Mouse (Mus musculus): ENCODE measurements around the gene Rbmxl1. TPM values are rescaled to one million over a fixed set of nuclear protein-coding genes. Genes with fewer than 3 reads are reported as not detected.
"Not testable (repeated sequence)": the region's sequence is repeated elsewhere in the genome, so short reads cannot be mapped to it uniquely, and the experiment has no call there.

The Rbmxl1 gene
- polyA plus RNA-seq, 1 experiment, result 86.5 TPM

DNA sequence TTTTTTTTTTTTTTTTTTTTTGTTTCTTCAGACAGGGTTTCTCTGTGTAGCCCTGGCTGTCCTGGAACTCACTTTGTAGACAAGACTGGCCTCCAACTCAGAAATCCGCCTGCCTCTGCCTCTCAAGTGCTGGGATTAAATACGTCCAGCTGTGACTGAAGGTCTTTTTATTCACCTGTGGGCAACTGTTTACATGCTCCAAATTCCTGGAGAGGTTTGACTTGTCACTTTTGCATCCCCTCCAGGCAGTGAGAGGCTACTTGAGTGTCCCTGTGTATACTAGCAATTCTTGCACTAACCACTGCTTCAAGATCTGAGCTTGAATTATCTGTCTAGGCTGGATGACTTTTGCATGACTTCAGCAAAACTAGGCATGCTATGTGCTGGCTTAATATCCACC, 6.0 kb downstream of the Rbmxl1 start:
- TF ChIP-seq CTCF (IDR thresholded peaks at IDR 0.05; ENCODE audit: borderline replicate concordance, insufficient read depth, low read length), result no peak
- no peak for TF ChIP-seq POLR2A (IDR thresholded peaks at IDR 0.05; ENCODE audit: low read depth, low read length)
- peaks cover 2% of the 10 kb centered on the region; the same call in 1 of the 2 replicates for H3K4me1 ChIP-seq (ENCODE audit: control insufficient read depth, insufficient read depth, low read length)
- no peak overlapping the region for H3K4me3 ChIP-seq (ENCODE audit: insufficient read depth, low read length)
- no peak overlapping the region for H3K27ac ChIP-seq (ENCODE audit: insufficient read depth, low read length)

DNA sequence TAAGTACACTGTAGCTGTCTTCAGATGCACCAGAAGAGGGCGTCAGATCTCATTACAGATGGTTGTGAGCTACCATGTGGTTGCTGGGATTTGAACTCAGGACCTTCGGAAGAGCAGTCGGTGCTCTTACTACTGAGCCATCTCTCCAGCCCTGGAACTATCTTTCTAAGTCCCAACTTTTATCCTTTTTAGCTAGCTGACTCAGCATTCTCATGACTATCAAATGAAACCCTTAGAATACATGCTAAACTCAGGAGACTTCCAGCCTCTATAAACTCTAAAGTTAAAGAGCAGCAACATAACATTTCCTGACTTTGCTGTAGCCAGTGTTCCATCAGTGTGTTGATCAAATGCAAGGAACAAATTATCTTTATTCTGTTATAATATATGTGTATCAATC, 12.4 kb downstream of the Rbmxl1 start:
- H3K27ac ChIP-seq (ENCODE audit: insufficient read depth, low read length); H3K4me3 ChIP-seq (ENCODE audit: insufficient read depth, low read length); H3K4me1 ChIP-seq (ENCODE audit: control insufficient read depth, insufficient read depth, low read length): not testable (repeated sequence)

DNA sequence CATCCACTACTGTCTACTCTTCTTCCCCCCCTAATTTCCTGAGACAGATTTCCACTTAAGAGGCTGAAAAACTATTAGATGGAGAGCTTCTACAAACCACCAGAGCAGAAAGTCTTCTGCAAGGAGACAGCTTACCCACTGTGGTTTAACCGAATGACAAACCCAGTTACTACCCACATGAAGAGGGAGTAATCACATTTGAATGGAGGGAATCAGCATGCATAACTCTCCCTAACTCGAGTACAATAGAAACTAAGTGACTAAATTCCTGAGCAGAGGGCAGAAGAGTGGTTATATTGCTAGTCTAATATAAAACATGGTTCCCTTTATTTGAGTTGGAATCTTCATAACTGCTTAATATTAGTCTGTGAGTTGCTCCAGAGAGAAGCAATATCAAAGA, 15.7 kb downstream of the Rbmxl1 start:
- H3K4me1 ChIP-seq (ENCODE audit: control insufficient read depth, insufficient read depth, low read length), result no peaks in the 10 kb centered on the region

DNA sequence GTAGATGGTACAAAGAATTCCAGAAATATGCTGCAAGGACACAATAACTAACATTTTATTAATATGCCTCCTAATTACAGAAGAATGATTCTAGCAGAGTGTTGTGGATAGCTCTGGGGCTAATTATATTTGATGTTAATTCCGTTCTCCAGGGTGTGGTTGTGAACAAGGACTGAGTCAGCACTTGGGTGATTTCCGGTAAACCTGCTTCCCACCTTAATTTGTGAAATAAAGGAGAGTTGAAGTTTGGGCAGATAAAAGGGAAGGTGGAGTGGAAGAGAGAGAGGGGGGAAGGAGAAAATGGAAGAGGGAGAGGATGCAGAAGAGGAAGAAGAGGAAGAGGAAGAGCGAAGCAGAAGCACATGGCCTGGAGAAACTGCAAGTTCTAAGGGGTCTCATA, 19.0 kb downstream of the Rbmxl1 start:
- H3K4me1 ChIP-seq (ENCODE audit: control insufficient read depth, insufficient read depth, low read length), result no peaks in the 10 kb centered on the region
- TF ChIP-seq POLR2A (IDR thresholded peaks at IDR 0.05; ENCODE audit: low read depth, low read length) (no peak), CTCF (IDR thresholded peaks at IDR 0.05; ENCODE audit: borderline replicate concordance, insufficient read depth, low read length) (no peak)
- no peak overlapping the region for H3K4me3 ChIP-seq (ENCODE audit: insufficient read depth, low read length)
- no peak overlapping the region for H3K27ac ChIP-seq (ENCODE audit: insufficient read depth, low read length)

More for the DNA sequence above, 15.7 kb downstream of the Rbmxl1 start:
- Histone ChIP-seq H3K4me3 (ENCODE audit: insufficient read depth, low read length) (no peak overlapping the region), H3K27ac (ENCODE audit: insufficient read depth, low read length) (no peak overlapping the region)
- TF ChIP-seq POLR2A (IDR thresholded peaks at IDR 0.05; ENCODE audit: low read depth, low read length), result no peak
- no peak for TF ChIP-seq CTCF (IDR thresholded peaks at IDR 0.05; ENCODE audit: borderline replicate concordance, insufficient read depth, low read length)

DNA sequence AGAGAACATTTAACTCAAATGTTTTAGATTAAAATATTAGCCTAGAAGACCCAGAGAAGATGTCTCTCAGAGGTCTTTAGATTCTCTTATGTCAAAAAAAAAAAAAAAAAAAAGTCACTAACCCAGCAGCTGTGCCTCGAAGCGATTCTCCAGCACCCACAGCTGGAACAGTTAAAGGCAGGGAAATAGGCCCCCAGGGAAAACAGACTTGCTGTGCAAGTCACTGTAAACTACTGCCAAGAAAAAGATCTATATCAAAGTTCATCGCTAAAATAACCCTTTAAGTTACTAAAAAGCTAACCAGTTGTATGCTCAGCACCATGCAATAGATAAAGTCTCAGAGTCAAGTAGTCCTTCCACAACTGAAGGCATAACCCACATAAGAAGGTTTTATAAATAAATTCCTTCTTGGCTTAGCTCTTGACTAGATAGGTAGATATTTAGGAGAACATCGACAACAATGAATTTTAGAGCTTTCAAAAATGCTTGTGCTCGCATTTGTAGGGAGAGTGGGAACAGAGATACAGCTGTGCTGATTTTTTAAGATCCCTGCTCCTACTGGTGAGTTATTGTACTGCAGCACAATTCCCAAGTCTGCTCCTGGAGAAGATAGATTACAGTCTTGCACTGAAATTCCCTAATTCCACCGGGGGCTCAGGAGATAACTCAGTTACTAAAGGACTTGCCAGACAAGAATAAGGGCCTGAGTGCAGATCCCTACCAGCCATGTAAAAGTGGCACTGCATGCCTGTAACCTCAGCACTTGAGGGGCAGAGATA, 31.5 kb downstream of the Rbmxl1 start:
- H3K4me1 ChIP-seq (ENCODE audit: control insufficient read depth, insufficient read depth, low read length), result peaks cover 7% of the 10 kb centered on the region
- H3K4me3 ChIP-seq (ENCODE audit: insufficient read depth, low read length), result no peak overlapping the region
- no peak overlapping the region for H3K27ac ChIP-seq (ENCODE audit: insufficient read depth, low read length)
- no peak for TF ChIP-seq POLR2A (IDR thresholded peaks at IDR 0.05; ENCODE audit: low read depth, low read length)
- TF ChIP-seq CTCF (IDR thresholded peaks at IDR 0.05; ENCODE audit: borderline replicate concordance, insufficient read depth, low read length), result no peak

DNA sequence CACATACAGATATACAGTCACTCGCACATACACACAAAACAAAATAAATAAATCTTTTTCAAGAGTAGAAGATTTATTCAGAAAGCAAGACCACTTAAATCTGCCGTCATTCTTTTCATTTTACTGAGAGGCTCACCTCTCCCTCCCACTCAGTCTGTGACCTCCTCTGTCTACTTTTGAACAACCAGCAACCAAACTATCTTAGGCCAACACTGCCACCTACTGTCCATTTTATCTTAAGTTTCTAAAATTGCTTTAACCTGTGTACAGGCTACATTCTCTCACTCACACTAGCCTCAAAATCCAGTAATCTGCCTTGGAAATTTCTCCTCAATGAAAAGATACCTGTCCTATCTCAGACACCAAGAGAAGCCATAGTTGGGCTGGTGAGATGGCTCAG, 40.8 kb downstream of the Rbmxl1 start:
- H3K4me3 ChIP-seq (ENCODE audit: insufficient read depth, low read length), result no peak overlapping the region
- TF ChIP-seq CTCF (IDR thresholded peaks at IDR 0.05; ENCODE audit: borderline replicate concordance, insufficient read depth, low read length) (no peak), POLR2A (IDR thresholded peaks at IDR 0.05; ENCODE audit: low read depth, low read length) (no peak)
- peaks cover 5% of the 10 kb centered on the region; the same call in 1 of the 2 replicates for H3K4me1 ChIP-seq (ENCODE audit: control insufficient read depth, insufficient read depth, low read length)
- no peak overlapping the region for H3K27ac ChIP-seq (ENCODE audit: insufficient read depth, low read length)

DNA sequence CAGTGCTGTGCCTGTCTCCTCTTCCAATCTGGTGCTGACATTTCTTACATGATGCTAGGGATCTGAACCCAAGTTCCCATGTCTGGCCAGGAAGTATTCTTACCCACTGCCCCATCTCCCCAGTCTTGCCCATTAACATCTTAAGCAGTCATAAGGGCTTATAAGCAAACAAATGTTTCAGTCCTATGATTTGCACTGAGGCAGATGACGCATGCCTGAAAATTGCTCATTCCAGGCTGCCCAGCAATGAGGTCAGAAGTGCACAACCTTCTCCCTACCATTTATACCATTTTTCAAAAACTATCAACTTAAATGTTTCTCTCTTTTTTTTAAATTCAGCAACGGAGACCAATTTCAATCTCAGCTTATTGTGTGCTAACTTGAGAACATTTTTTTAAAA, 44.8 kb downstream of the Rbmxl1 start:
- no peak overlapping the region for H3K4me3 ChIP-seq (ENCODE audit: insufficient read depth, low read length)
- TF ChIP-seq CTCF (IDR thresholded peaks at IDR 0.05; ENCODE audit: borderline replicate concordance, insufficient read depth, low read length) (no peak), POLR2A (IDR thresholded peaks at IDR 0.05; ENCODE audit: low read depth, low read length) (no peak)
- peaks cover 5% of the 10 kb centered on the region; the same call in 1 of the 2 replicates for H3K4me1 ChIP-seq (ENCODE audit: control insufficient read depth, insufficient read depth, low read length)

DNA sequence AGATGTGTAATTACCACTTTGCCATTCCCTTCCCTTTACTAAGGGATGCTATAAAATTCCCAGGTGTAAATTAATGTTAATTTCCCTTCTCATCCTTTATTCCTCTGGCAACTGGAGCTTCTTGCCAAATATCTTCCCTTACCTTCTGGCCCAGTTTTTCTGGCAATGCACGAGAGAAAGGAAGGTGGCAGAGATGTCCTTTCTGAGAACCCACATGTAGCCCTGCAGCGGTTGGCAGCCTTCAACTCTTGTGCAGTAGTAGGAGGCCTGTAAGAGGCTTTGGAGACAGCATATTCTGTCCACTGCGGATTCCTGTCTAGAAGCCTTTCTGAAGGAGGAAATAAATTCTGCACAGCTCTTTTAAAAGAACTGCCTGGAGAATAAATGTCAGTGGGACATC, 52.3 kb downstream of the Rbmxl1 start:
- H3K4me3 ChIP-seq (ENCODE audit: insufficient read depth, low read length), result no peak overlapping the region
- H3K4me1 ChIP-seq (ENCODE audit: control insufficient read depth, insufficient read depth, low read length), result no peaks in the 10 kb centered on the region
- TF ChIP-seq CTCF (IDR thresholded peaks at IDR 0.05; ENCODE audit: borderline replicate concordance, insufficient read depth, low read length) (no peak), POLR2A (IDR thresholded peaks at IDR 0.05; ENCODE audit: low read depth, low read length) (no peak)
- H3K27ac ChIP-seq (ENCODE audit: insufficient read depth, low read length), result no peak overlapping the region

More for the DNA sequence above, 44.8 kb downstream of the Rbmxl1 start:
- H3K27ac ChIP-seq (ENCODE audit: insufficient read depth, low read length), result no peak overlapping the region

Other genes starting within 250 kb of the Rbmxl1 start
- gene Pou4f2, start 72.3 kb downstream of the Rbmxl1 start, polyA plus RNA-seq (2011; ENCODE audit: insufficient read length, low read depth, missing spikeins), result not detected in 2 replicates
- gene Slc10a7, start 448 bp upstream of the Rbmxl1 start, polyA plus RNA-seq (2011; ENCODE audit: insufficient read length, low read depth, missing spikeins), result 33.1 and 33.5 TPM in 2 replicates